Mouse (Mus musculus) Patski (cell line): ENCODE measurements around the gene Hacd2. TPM values are rescaled to one million over a fixed set of nuclear protein-coding genes. Genes with fewer than 3 reads are reported as not detected.
A peak's percentile ranks its signal among the peaks of the same experiment; 100 is the strongest.

Experiments used
- ATAC-seq: fragments of 100-300 bp; one replicate; pipeline ENCODE4 v1.8.0; 2021
- CTCF ChIA-PET: fragments of 350-600 bp; sonication (Branson Sonifier 250); formaldehyde crosslinking; loops from one replicate; lab custom pipeline; 2022; ENCODE audit warnings: inconsistent platforms; lab: Charles Lee
- POLR2A ChIA-PET: fragments of 350-600 bp; sonication (Branson Sonifier 250); formaldehyde crosslinking; loops from one replicate; lab custom pipeline; 2022; ENCODE audit warnings: antibody characterized with exemption, inconsistent platforms; lab: Charles Lee
- DNase-seq: peaks from one replicate; pipeline ENCODE4 v3.0.0-alpha.2; 2011; ENCODE audit warnings: low read depth, low spot score
- H3K27me3 ChIP-seq: fragments of 371-371 bp; one replicate; pipeline ENCODE4 v1.5.1; 2021
- CTCF ChIP-seq: fragments of 100-300 bp; IDR thresholded peaks from one replicate; pipeline ENCODE4 v1.5.1; 2021
- in situ Hi-C: fragments of 300-500 bp; cut with MboI; formaldehyde crosslinking; loops from 3 replicates; pipeline ENCODE4 v1.11.1; 2018; ENCODE audit warnings: low pct_unique_long_range_greater_than_20kb, mixed read lengths
- polyA plus RNA-seq: library from polyadenylated mRNA; unstranded; gene quantifications from one replicate; pipeline ENCODE4 v1.2.3, GENCODE M21; 2021

Gene Hacd2
- polyA plus RNA-seq, 1 experiment from 2014 or later: 76.2 TPM

DNA sequence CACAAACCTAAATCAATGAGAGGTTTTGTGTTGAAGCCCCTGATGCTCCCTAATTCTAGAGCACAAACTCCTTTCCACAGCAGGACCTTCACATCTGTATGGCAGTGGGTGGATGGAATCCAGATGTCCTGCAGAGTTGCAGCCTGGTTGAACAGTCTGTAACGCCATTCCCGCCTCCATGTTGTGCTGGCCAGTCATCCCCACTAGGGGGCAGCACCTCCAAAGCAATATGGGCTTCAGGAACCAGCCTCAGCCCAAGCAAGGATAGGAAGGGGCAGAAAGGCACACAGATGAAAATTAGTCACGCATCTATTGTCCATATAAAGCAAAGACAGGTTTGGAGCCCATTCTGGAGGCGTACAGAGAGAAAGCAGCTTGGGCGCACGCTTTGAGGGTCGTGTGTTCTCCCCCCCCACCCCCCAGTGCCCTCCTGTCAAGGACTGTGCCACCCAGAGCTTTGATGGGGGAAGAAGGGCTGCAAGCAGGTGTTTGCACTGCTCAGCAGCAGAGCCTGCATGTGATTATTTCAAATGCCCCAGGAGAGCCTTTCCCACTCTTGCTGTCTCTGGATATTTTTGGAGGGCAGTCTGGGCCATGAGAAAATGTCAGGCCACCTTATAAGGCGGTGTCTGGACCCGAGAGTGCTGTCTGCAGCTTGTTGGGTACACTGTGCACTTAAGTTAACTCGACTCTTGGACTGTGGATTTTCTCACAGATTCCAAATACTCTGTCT, 88.3 kb downstream of the Hacd2 start:
- H3K27me3 ChIP-seq: no peaks in the 10 kb centered on the region
- CTCF ChIA-PET: no interaction called here
- DNase-seq: no peak
- POLR2A ChIA-PET: interaction anchor here (0.6 kb wide), 1 partner anchor 154 kb away, joined by 4 read pairs; no protein-coding TSS in a partner anchor
- ATAC-seq: peak; percentile 65
- peak; percentile 96 for TF ChIP-seq CTCF
- in situ Hi-C loops: loop anchor here (5.0 kb wide), 1 partner anchor 162 kb away; no protein-coding TSS in a partner anchor

DNA sequence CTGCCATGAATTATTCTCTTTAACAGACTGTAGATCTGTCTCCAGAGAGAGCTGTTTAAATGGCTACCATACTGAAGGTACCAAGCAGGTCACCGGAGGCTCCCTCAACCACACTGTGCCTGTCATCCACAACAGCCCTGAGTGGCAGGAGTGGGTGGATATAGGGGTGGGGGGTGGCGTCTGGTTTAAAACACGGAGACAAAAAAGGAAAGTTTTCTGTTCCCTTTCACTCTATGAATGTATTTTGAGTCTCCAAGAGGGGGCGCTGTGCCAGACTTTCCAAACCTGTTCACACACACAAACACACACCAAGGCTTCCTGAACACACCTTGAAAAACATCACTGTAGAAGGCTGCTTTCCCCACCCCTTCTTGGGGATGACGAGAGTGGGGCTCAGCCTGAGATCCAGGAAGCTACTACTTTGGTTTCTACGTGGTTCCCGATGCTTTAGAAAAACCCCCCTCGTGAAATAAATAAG, 89.0 kb downstream of the Hacd2 start:
- in situ Hi-C loops: loop anchor here (5.0 kb wide), 1 partner anchor 161 kb away; no protein-coding TSS in a partner anchor
- ChIA-PET POLR2A (interaction anchor here (0.6 kb wide), 1 partner anchor 153 kb away, joined by 4 read pairs; no protein-coding TSS in a partner anchor), CTCF (no interaction called here)
- no peak for TF ChIP-seq CTCF
- ATAC-seq: no peak
- DNase-seq: no peak
- no peaks in the 10 kb centered on the region for H3K27me3 ChIP-seq

DNA sequence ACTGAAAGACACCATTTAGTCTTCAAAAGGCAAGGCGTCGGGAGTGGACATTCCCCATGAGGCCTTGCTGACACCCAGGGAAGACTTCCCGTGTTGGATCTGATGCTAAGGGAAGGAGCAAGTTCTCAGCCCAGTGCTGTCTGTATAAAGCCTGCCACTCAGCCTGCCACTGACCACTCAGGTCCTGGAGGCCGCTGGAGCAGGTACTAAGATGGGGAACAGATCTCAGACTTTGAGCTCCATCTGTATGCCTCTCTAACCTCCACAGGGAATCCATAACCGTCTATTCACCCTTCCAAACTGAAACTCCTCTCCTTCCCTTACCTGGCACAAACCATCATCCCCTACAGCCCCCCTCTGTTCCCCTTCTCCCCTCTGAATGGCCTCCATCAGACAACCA, 91.3 kb downstream of the Hacd2 start:
- no peak for TF ChIP-seq CTCF
- ChIA-PET POLR2A (no interaction called here), CTCF (no interaction called here)
- in situ Hi-C loops: loop anchor here (5.0 kb wide), 1 partner anchor 159 kb away; no protein-coding TSS in a partner anchor
- DNase-seq (no peak), ATAC-seq (no peak)
- H3K27me3 ChIP-seq: no peaks in the 10 kb centered on the region

DNA sequence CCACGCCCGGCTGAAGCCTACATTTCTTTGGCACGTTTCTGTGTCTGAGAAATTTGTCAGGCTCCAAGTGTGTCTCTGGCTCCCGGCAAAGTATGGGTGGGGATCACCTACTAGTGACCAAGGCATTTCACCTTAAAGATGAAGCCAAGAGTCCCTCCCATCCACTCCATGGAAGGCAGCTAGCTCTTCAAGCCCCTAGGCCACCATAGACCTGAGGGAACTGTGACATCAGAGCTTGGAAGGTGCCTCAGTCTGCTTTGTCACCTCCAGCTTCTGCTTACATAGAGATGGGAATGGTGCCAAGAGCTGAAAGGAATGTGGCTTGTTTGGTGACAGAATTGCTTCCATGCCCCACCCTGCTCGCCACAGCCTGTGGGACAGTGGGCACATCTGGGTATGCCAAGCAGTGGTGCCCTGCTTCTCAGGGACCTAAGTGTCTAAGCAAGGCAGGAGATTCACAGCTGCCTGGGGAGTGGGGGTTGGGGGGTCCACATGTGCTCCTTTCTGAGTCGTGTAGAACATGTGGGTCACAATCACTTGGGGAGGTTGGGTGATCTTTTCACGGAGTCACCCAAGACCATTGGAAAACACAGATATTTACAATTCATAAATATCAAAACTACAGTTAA, 94.2 kb downstream of the Hacd2 start:
- TF ChIP-seq CTCF: no peak
- peaks cover 5% of the 10 kb centered on the region for H3K27me3 ChIP-seq
- no peak for DNase-seq
- ChIA-PET POLR2A (no interaction called here), CTCF (interaction anchor here (0.7 kb wide), 1 partner anchor 10 kb away, joined by 3 read pairs; no protein-coding TSS in a partner anchor)
- ATAC-seq: no peak
- in situ Hi-C loops: no loop called here

DNA sequence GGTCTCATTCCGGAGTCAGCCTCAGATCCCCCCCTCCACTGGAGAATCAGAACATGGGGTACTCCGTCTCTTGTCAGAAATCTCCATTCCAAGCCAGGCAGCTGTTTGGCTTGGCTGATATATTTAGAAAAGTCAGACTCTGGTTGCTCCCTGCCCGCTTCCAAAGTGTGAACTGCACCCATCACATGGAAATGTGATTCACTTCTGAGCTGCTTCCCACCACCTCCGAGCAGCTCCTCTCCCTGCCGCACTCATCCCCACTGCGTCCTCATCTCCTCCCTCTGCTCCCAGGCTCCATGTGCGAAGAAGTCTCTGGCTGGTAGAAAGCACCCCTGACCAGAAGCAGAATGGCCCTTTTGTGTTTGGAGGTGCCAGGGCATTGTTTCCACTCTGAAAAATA, 95.2 kb downstream of the Hacd2 start:
- DNase-seq (no peak), ATAC-seq (no peak)
- no peak for TF ChIP-seq CTCF
- POLR2A ChIA-PET: no interaction called here
- peaks cover 5% of the 10 kb centered on the region for H3K27me3 ChIP-seq
- in situ Hi-C loops: no loop called here
- CTCF ChIA-PET: interaction anchor here (0.7 kb wide), 1 partner anchor 9 kb away, joined by 3 read pairs; no protein-coding TSS in a partner anchor

DNA sequence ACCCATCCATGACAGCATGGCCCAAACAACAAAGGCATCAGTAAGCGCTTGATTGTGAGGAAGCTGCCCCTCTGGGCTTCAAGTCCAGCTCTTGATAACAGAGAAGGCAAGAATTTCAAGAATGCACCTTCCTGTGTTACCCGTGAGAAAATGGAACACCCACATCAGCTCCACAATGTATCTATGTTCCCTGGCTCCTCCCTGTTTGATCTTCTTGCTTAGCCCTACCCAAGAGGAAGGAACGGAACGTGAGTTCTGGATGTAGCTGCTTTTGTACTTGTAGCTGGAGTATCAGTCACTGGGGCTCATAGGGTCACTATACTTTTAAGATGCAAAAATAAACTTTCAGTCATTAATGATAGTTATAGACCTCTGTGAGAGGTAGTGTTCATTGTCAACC, 98.4 kb downstream of the Hacd2 start:
- CTCF ChIA-PET: interaction anchor here (1.1 kb wide), 1 partner anchor 10 kb away, joined by 3 read pairs; no protein-coding TSS in a partner anchor
- TF ChIP-seq CTCF: no peak
- DNase-seq (no peak), ATAC-seq (no peak)
- H3K27me3 ChIP-seq: peaks cover 10% of the 10 kb centered on the region
- POLR2A ChIA-PET: no interaction called here
- in situ Hi-C loops: loop anchor here (10.0 kb wide), 1 partner anchor 414 kb away; no protein-coding TSS in a partner anchor

DNA sequence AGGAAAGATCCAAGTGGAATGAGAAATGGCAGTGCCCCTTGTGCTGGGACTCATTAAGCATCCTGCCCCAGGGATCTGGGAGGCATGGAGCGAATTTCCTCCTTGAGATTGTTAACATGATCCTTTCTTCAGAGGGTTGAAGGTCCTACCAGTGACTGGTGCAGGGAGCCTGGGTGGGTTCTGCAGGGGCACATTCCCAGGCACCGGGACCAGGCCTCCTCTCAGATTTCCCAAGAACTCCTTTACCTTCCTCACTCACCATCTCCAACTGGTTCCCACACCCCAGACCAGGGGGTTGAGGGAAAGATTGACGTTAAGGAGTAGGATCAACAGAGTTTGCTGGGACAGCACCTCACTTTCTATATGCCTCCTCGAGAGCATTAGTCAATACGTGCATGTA, 105.0 kb downstream of the Hacd2 start:
- H3K27me3 ChIP-seq: peaks cover 20% of the 10 kb centered on the region
- no peak for TF ChIP-seq CTCF
- in situ Hi-C loops: loop anchor here (10.0 to 25.0 kb wide), 2 partner anchors 408 to 535 kb away; no protein-coding TSS in a partner anchor
- no peak for DNase-seq
- CTCF ChIA-PET: no interaction called here
- POLR2A ChIA-PET: no interaction called here
- no peak for ATAC-seq

DNA sequence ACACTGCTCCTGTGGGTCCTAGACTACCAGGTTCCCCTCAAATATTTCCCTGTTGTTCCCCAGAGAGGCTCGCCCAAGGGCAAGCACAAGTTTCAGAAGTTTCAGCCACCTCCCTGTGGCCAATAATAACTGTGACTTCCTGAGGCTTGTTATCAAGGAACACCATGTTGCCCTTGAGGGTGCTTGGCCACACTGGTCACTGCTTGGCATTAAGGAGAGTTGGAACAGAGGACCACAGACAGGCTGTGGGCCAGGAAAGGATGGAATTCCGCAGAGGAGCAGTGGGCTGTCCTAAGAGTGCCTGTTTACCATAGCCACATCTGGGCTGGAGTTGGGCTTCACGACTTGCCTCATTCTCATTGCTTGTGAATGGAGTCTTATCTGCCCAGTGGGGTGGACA, 107.9 kb downstream of the Hacd2 start:
- ATAC-seq: no peak
- CTCF ChIA-PET: no interaction called here
- no peak for DNase-seq

DNA sequence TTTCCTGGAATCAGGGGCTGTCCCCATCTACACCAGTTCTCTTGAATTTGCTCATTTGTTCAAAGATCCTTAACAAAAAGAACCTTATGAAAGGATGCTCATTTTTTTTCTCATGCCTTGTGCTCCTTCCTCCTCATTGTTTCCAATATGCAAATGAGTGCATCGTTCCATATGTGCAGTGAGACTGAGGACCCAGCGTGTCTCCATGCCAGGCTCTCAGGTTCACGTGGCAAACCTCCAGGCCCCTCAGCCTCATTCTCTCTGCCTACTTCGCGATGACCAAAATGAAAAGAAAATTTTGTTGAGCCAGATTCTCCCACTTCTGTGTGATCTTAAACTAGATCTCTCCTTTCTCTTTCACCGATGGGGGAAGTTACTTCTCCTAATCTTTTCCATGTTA, 117.2 kb downstream of the Hacd2 start:
- ChIA-PET CTCF (no interaction called here), POLR2A (no interaction called here)
- no peak for DNase-seq
- TF ChIP-seq CTCF: no peak
- ATAC-seq: no peak
- in situ Hi-C loops: loop anchor here (25.0 kb wide), 1 partner anchor 523 kb away; no protein-coding TSS in a partner anchor
- H3K27me3 ChIP-seq: peaks cover 30% of the 10 kb centered on the region

More for the DNA sequence above, 107.9 kb downstream of the Hacd2 start:
- peaks cover 25% of the 10 kb centered on the region for H3K27me3 ChIP-seq
- in situ Hi-C loops: loop anchor here (25.0 kb wide), 1 partner anchor 532 kb away; no protein-coding TSS in a partner anchor
- POLR2A ChIA-PET: no interaction called here
- TF ChIP-seq CTCF: no peak

DNA sequence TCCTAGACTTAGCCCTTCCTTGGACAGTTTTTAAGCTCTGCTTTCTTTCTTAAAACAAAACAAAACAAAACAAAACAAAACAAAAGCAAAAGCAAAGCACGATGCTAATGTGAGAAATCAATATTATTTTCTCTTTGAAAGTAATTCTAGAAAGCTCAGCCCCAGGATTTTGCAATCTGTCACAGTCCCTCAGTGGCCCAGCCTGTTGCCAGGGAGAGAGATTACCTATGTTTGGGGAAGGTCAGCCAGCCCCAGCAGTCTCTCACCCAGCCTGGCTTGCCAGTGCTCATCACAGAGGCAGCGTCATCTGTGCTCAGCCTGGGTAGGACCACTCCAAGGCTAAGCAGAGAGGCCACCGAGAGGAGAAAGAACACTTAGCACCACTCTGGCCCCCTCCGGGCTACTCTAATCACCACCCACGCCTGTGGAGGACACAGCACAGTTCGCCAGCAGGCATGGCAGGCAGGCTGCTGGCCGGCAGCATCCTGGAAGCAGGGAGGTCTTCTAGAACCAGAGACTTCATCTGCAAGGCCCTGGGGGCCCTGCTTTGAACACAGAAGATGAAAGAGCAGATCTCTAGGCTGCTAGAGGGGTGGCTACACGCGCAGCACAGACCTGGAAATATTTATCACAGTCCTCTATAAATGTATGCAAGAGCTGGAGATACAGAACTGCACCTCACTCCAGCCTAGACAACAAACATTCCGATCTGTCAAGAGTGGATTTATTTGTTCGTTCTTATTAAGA, 117.8 kb downstream of the Hacd2 start:
- in situ Hi-C loops: loop anchor here (25.0 kb wide), 1 partner anchor 522 kb away; no protein-coding TSS in a partner anchor
- CTCF ChIA-PET: no interaction called here
- TF ChIP-seq CTCF: no peak
- ATAC-seq: no peak
- no peak for DNase-seq
- peaks cover 31% of the 10 kb centered on the region for H3K27me3 ChIP-seq
- POLR2A ChIA-PET: no interaction called here
